Mouse (Mus musculus): ENCODE data around the gene Zpbp.

DNA sequence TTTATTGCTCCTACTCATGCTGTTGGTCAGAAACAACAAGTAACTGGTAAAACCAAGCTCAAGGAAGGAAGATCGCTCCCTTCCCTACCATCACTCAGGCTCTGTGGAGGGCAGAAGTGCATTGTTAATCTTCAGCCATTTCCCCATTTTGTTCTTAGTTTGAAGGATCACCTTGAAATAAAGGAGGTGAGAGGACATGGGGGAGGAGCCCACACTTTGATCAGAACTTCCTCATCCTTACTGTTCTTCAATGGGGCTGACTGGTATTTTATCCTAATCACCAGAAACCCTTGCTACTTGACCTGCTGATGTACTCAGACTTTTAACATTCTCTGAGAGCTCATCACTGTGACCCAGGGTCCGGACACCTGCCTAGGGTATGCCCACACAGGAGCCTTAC lies 33.5 kb upstream of the Zpbp start:
- TF ChIP-seq POLR2A (IDR thresholded peaks at IDR 0.05; ENCODE audit: low read depth, low read length) (no peak), CTCF (conservative IDR thresholded peaks at IDR 0.05; ENCODE audit: insufficient read depth, insufficient read length, low read depth, low read length) (no peak)
